Comparison of ENCODE assay signal across 22 mouse cellular contexts in genomic region chr7:51265896-51266295, GRCm38 (mm10).
DNase-seq lines count a peak whose midpoint lies in the region; ATAC-seq and TF ChIP-seq lines count a peak whose summit lies in the region.
"Had no signal": no experiment of that assay in that cellular context is flagged by ENCODE, and none has a peak within 500 bp of the region (broad histone marks: within the 10 kb centered on the region; RNA-seq: fewer than 3 reads in every experiment).

No protein-coding gene starts in this region.

- no peak for TF ChIP-seq POLR2A in cerebellum, adult 2 months (IDR thresholded peaks at IDR 0.05; ENCODE audit: borderline replicate concordance, insufficient read depth, low read length)

- no peak overlapping the region for H3K4me2 ChIP-seq in kidney, embryonic 16.5 days (replicated peaks; ENCODE audit: low read depth, low read length)
- H3K4me2 ChIP-seq: forebrain, embryonic 12.5 days; heart, embryonic 13.5 days; hindbrain, embryonic 14.5 days; intestine, embryonic 15.5 days; limb, embryonic 12.5 days; liver, embryonic 12.5 days; lung, embryonic 14.5 days; midbrain, embryonic 15.5 days had no signal

- no peaks in the 10 kb centered on the region for H3K4me1 ChIP-seq in cerebellum, adult 2 months (ENCODE audit: control insufficient read depth, insufficient read depth, low read length)
- no peaks in the 10 kb centered on the region for H3K4me1 ChIP-seq in kidney, embryonic 16.5 days (ENCODE audit: insufficient read depth, low read length)
- H3K4me1 ChIP-seq: intestine, embryonic 15.5 days; limb, embryonic 12.5 days; liver, embryonic 12.5 days; midbrain, embryonic 15.5 days had no signal

- no peak overlapping the region for H3K4me3 ChIP-seq in cerebellum, adult 2 months (replicated peaks; ENCODE audit: insufficient read depth, low read depth, low read length)
- no peak overlapping the region for H3K4me3 ChIP-seq in kidney, embryonic 16.5 days (ENCODE audit: low read length)
- H3K4me3 ChIP-seq: forebrain, embryonic 12.5 days; heart, embryonic 13.5 days; intestine, embryonic 15.5 days; limb, embryonic 12.5 days; liver, embryonic 12.5 days; midbrain, embryonic 15.5 days had no signal

- H3K9ac ChIP-seq in kidney, embryonic 16.5 days (replicated peaks; ENCODE audit: low read length): no peak overlapping the region
- H3K9ac ChIP-seq: forebrain, embryonic 12.5 days; heart, embryonic 13.5 days; hindbrain, embryonic 14.5 days; intestine, embryonic 15.5 days; limb, embryonic 12.5 days; liver, embryonic 12.5 days; lung, embryonic 14.5 days; midbrain, embryonic 15.5 days had no signal

- no peak overlapping the region for H3K27ac ChIP-seq in cerebellum, adult 2 months (ENCODE audit: insufficient read depth, low read length)
- no peak overlapping the region for H3K27ac ChIP-seq in kidney, embryonic 16.5 days (ENCODE audit: low read length)
- H3K27ac ChIP-seq: forebrain, embryonic 12.5 days; heart, embryonic 13.5 days; hindbrain, embryonic 14.5 days; intestine, embryonic 15.5 days; limb, embryonic 12.5 days; liver, embryonic 12.5 days; midbrain, embryonic 15.5 days had no signal

- no peaks in the 10 kb centered on the region for H3K36me3 ChIP-seq in kidney, embryonic 16.5 days (ENCODE audit: insufficient read depth, low read length)
- H3K36me3 ChIP-seq: forebrain, embryonic 12.5 days; heart, embryonic 13.5 days; intestine, embryonic 15.5 days; limb, embryonic 12.5 days; liver, embryonic 12.5 days; midbrain, embryonic 15.5 days had no signal

- no peaks in the 10 kb centered on the region for H3K27me3 ChIP-seq in cerebellum, adult 2 months (ENCODE audit: control insufficient read depth, insufficient read depth, low read length)
- H3K27me3 ChIP-seq in kidney, embryonic 16.5 days (ENCODE audit: insufficient read depth, low read length): no peaks in the 10 kb centered on the region
- H3K27me3 ChIP-seq: forebrain, embryonic 12.5 days; heart, embryonic 13.5 days; intestine, embryonic 15.5 days; limb, embryonic 12.5 days; liver, embryonic 12.5 days; midbrain, embryonic 15.5 days had no signal

- no peak for DNase-seq in frontal cortex, postnatal 10 days (ENCODE audit: low spot score in 2 of 2)
- peak; percentile 41 to 60 for DNase-seq in right cerebral cortex, adult 2 months (ENCODE audit: low spot score in 2 of 2)
- DNase-seq in right cerebral cortex, postnatal 4 days: no peak
- peak; percentile 24 to 34 for DNase-seq in left cerebral cortex, postnatal 36 days (ENCODE audit: low spot score in 2 of 2)
- no peak for DNase-seq in cerebellum, adult 2 months
- DNase-seq in kidney, postnatal 14 days: no peak
- DNase-seq: adrenal gland, adult 2 months; cerebellum, adult 9-10 months; heart, adult 18-20 months; kidney, adult 9 months; lung, embryonic 14.5 days; lung, postnatal 36 days; thymus, adult 18-20 months had no signal

- 65% methylated on average over 1 of the region's 1 CpGs for WGBS in cerebellum, adult 2 months
- WGBS in kidney, embryonic 16.5 days: 59% methylated on average over 1 of the region's 1 CpGs

- no peak for TF ChIP-seq CTCF in cerebellum, adult 2 months (IDR thresholded peaks at IDR 0.05; ENCODE audit: borderline replicate concordance, insufficient read depth, low read depth, low read length)

- no peaks in the 10 kb centered on the region for H3K9me3 ChIP-seq in kidney, embryonic 16.5 days (ENCODE audit: low read length)
- H3K9me3 ChIP-seq: forebrain, embryonic 12.5 days; heart, embryonic 13.5 days; intestine, embryonic 15.5 days; limb, embryonic 12.5 days; midbrain, embryonic 15.5 days had no signal

- peak; percentile 85 for ATAC-seq in frontal cortex, adult (ENCODE audit: low TSS enrichment)
- no peak for ATAC-seq in kidney, embryonic 16.5 days (ENCODE audit: low FRiP score, low TSS enrichment)
- ATAC-seq: intestine, embryonic 15.5 days; liver, embryonic 12.5 days; midbrain, embryonic 15.5 days had no signal

- intact Hi-C loops in left cerebral cortex, postnatal 36 days (cut with DNase I): no loop called here

Comparison
In these comparisons a context has a peak if more than half of its experiments do, and no peak if none do; other contexts are left out.
1. DNase-seq: peak in right cerebral cortex, adult 2 months (2 of 2) and left cerebral cortex, postnatal 36 days (2 of 2); none in frontal cortex, postnatal 10 days (0 of 2), right cerebral cortex, postnatal 4 days (single experiment), cerebellum, adult 2 months (0 of 2) and kidney, postnatal 14 days (single experiment).